ENCODE assay signal across 9 mouse cellular contexts in genomic region chr10:63056966-63057750, GRCm38 (mm10). TPM values are rescaled to one million over a fixed set of nuclear protein-coding genes. Genes with fewer than 3 reads are reported as not detected.
DNase-seq lines count a peak whose midpoint lies in the region; ATAC-seq lines count a peak whose summit lies in the region.
"Had no signal": no experiment of that assay in that cellular context is flagged by ENCODE, and none has a peak within 500 bp of the region (broad histone marks: within the 10 kb centered on the region; RNA-seq: fewer than 3 reads in every experiment).

No protein-coding gene starts in this region.

- H3K4me3 ChIP-seq in embryonic facial prominence, embryonic 10.5 days: no peak overlapping the region
- H3K4me3 ChIP-seq in intestine, embryonic 15.5 days (replicated peaks): no peak overlapping the region
- H3K4me3 ChIP-seq in lung, embryonic 15.5 days: no peak overlapping the region
- H3K4me3 ChIP-seq: limb, embryonic 15.5 days had no signal

- WGBS in embryonic facial prominence, embryonic 10.5 days: 42% methylated on average over 24 of the region's 24 CpGs
- 27% methylated on average over 24 of the region's 24 CpGs for WGBS in intestine, embryonic 15.5 days
- WGBS in lung, embryonic 15.5 days: 33% methylated on average over 24 of the region's 24 CpGs

- H3K4me2 ChIP-seq in intestine, embryonic 15.5 days (replicated peaks): peak overlapping the region; percentile 17
- H3K4me2 ChIP-seq in lung, embryonic 15.5 days: peak overlapping the region; percentile 26
- H3K4me2 ChIP-seq: limb, embryonic 15.5 days had no signal

- DNase-seq in R1 (ENCODE audit: low read depth, low spot score): peak; percentile 85
- DNase-seq in embryonic facial prominence, embryonic 10.5 days (ENCODE audit: low spot score): peak; percentile 21
- DNase-seq in neural tube, embryonic 10.5 days (ENCODE audit: extremely low spot score, low spot score): no peak
- DNase-seq in layer of hippocampus, postnatal 25 days (ENCODE audit: extremely low spot score in 1 of 2, low spot score in 1 of 2): no peak
- DNase-seq in left cerebral cortex, adult 11 months (ENCODE audit: low spot score): no peak
- no peak for DNase-seq in layer of hippocampus, adult 18-20 months (ENCODE audit: low spot score in 2 of 2)

- no peaks in the 10 kb centered on the region for H3K27me3 ChIP-seq in embryonic facial prominence, embryonic 10.5 days (replicated peaks; ENCODE audit: low read depth, poor library complexity, severe bottlenecking)
- H3K27me3 ChIP-seq in intestine, embryonic 15.5 days (replicated peaks): no peaks in the 10 kb centered on the region
- no peaks in the 10 kb centered on the region for H3K27me3 ChIP-seq in lung, embryonic 15.5 days
- H3K27me3 ChIP-seq: limb, embryonic 15.5 days had no signal

- ATAC-seq in intestine, embryonic 15.5 days: peak; percentile 86
- ATAC-seq in lung, embryonic 15.5 days (ENCODE audit: borderline replicate concordance, extremely low read depth, low FRiP score, low TSS enrichment): 0 out of 2 replicates have a peak, but pooled peaks have one; percentile 40

- no peak overlapping the region for H3K27ac ChIP-seq in embryonic facial prominence, embryonic 10.5 days (replicated peaks)
- no peak overlapping the region for H3K27ac ChIP-seq in intestine, embryonic 15.5 days
- no peak overlapping the region for H3K27ac ChIP-seq in lung, embryonic 15.5 days
- H3K27ac ChIP-seq: limb, embryonic 15.5 days had no signal

- no peaks in the 10 kb centered on the region for H3K9me3 ChIP-seq in embryonic facial prominence, embryonic 10.5 days
- no peaks in the 10 kb centered on the region for H3K9me3 ChIP-seq in intestine, embryonic 15.5 days
- H3K9me3 ChIP-seq in lung, embryonic 15.5 days: no peaks in the 10 kb centered on the region
- H3K9me3 ChIP-seq: limb, embryonic 15.5 days had no signal

- peaks cover 14% of the 10 kb centered on the region for H3K4me1 ChIP-seq in embryonic facial prominence, embryonic 10.5 days
- 0 out of 2 replicates have a peak, but pooled peaks cover 3% of the 10 kb centered on the region for H3K4me1 ChIP-seq in intestine, embryonic 15.5 days (replicated peaks)
- no peaks in the 10 kb centered on the region for H3K4me1 ChIP-seq in lung, embryonic 15.5 days

- H3K36me3 ChIP-seq in embryonic facial prominence, embryonic 10.5 days (replicated peaks): no peaks in the 10 kb centered on the region
- no peaks in the 10 kb centered on the region for H3K36me3 ChIP-seq in intestine, embryonic 15.5 days
- H3K36me3 ChIP-seq in lung, embryonic 15.5 days: no peaks in the 10 kb centered on the region
- H3K36me3 ChIP-seq: limb, embryonic 15.5 days had no signal

- no peak overlapping the region for H3K9ac ChIP-seq in intestine, embryonic 15.5 days
- no peak overlapping the region for H3K9ac ChIP-seq in lung, embryonic 15.5 days
- H3K9ac ChIP-seq: limb, embryonic 15.5 days had no signal

RNA-seq across cellular contexts. Expression of gene Pbld1, which starts 2.8 kb away (rescaled TPM):
- polyA plus RNA-seq in embryonic facial prominence, embryonic 10.5 days (2016; fragmentation: Nextera tagmentation; extraction: Ambion mirVana): 2.0 and 2.3 TPM in 2 replicates
- 2.6 and 6.4 TPM in 2 replicates for polyA plus RNA-seq in intestine, embryonic 15.5 days (2015; fragmentation: Nextera tagmentation; extraction: Ambion mirVana)
- polyA plus RNA-seq in lung, embryonic 15.5 days (2015; fragmentation: Nextera tagmentation; extraction: Ambion mirVana): 0.77 and 0.89 TPM in 2 replicates
- under 1 TPM; 0.30 to 0.31 TPM for total RNA-seq in layer of hippocampus, postnatal 25 days (2021)
- under 1 TPM; 0.35 to 0.43 TPM for total RNA-seq in layer of hippocampus, adult 18-20 months (2021)

RNA-seq across cellular contexts. Expression of gene Pbld2, which starts 33.0 kb away (rescaled TPM):
- 0.75 and 1.1 TPM in 2 replicates for polyA plus RNA-seq in embryonic facial prominence, embryonic 10.5 days (2016; fragmentation: Nextera tagmentation; extraction: Ambion mirVana)
- polyA plus RNA-seq in intestine, embryonic 15.5 days (2015; fragmentation: Nextera tagmentation; extraction: Ambion mirVana): 5.7 and 6.8 TPM in 2 replicates
- polyA plus RNA-seq in lung, embryonic 15.5 days (2015; fragmentation: Nextera tagmentation; extraction: Ambion mirVana): 1.1 and 1.5 TPM in 2 replicates
- 1 to 10 TPM; 1.3 to 1.6 TPM for total RNA-seq in layer of hippocampus, postnatal 25 days (2021)
- total RNA-seq in layer of hippocampus, adult 18-20 months (2021): 1 to 10 TPM; 1.7 to 1.9 TPM

RNA-seq across cellular contexts. Expression of gene Hnrnph3, which starts 33.1 kb away (rescaled TPM):
- polyA plus RNA-seq in embryonic facial prominence, embryonic 10.5 days (2016; fragmentation: Nextera tagmentation; extraction: Ambion mirVana): 179 and 180 TPM in 2 replicates
- polyA plus RNA-seq in intestine, embryonic 15.5 days (2015; fragmentation: Nextera tagmentation; extraction: Ambion mirVana): 73.6 and 75.4 TPM in 2 replicates
- 111 and 114 TPM in 2 replicates for polyA plus RNA-seq in lung, embryonic 15.5 days (2015; fragmentation: Nextera tagmentation; extraction: Ambion mirVana)
- total RNA-seq in layer of hippocampus, postnatal 25 days (2021): 10 to 100 TPM; 40.8 to 53.7 TPM
- total RNA-seq in layer of hippocampus, adult 18-20 months (2021): 10 to 100 TPM; 51.5 to 55.5 TPM

RNA-seq across cellular contexts. Expression of gene Atoh7, which starts 42.3 kb away (rescaled TPM):
- polyA plus RNA-seq in embryonic facial prominence, embryonic 10.5 days (2016; fragmentation: Nextera tagmentation; extraction: Ambion mirVana): 0.26 and 0.29 TPM in 2 replicates
- polyA plus RNA-seq in intestine, embryonic 15.5 days (2015; fragmentation: Nextera tagmentation; extraction: Ambion mirVana): 0.16 TPM in 1 of 2 replicates, not detected in the other
- polyA plus RNA-seq in lung, embryonic 15.5 days (2015; fragmentation: Nextera tagmentation; extraction: Ambion mirVana): not detected in 2 replicates
- 1 to 10 TPM; 1.4 to 1.6 TPM for total RNA-seq in layer of hippocampus, postnatal 25 days (2021)
- total RNA-seq in layer of hippocampus, adult 18-20 months (2021): 1 to 10 TPM in 1 of 2 experiments, under 1 TPM in 1; 0.79 to 2.4 TPM
- polyA plus RNA-seq: limb, embryonic 15.5 days had no signal

Comparison
In these comparisons a context has a peak if more than half of its experiments do, and no peak if none do; other contexts are left out.
1. DNase-seq: peak in R1 (single experiment) and embryonic facial prominence, embryonic 10.5 days (single experiment); none in neural tube, embryonic 10.5 days (single experiment), layer of hippocampus, postnatal 25 days (0 of 2), left cerebral cortex, adult 11 months (single experiment) and layer of hippocampus, adult 18-20 months (0 of 2).